Mouse (Mus musculus): ENCODE data around the gene B230118H07Rik.
A peak's percentile ranks its signal among the peaks of the same experiment; 100 is the strongest.

DNA sequence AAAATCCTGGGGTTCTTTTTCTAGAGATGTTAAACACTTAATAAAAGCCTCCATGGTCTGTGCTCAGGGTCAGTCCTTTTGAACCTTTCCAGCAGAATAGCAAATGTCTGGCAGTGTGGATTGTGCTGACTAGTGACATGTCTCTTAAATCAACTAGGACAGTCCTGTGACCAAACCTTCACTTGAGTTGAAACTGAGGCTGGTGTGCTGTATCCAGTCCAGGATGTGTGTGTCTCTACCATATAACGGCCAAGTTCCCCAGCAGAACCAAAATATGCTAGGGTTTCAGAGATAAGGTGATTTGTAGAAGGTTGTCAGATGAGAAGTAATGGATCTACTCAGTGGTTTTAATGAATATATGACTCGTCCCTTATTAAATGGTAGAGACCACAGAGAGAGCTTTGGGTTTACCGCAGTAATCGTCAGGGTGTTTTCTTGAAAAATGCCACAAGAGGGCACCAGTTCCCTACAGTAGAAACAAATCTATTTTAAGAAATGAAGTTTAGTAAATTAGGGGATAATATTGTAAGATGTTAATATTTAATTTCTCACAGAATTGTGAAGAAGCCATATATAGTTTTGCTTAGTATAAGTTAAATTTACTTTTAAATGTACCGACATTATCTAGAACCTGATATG is 44.4 kb upstream of the B230118H07Rik start:
- no peak for TF ChIP-seq POLR2A (IDR thresholded peaks at IDR 0.05; ENCODE audit: low read depth, low read length)
- TF ChIP-seq CTCF (conservative IDR thresholded peaks at IDR 0.05; ENCODE audit: insufficient read depth, insufficient read length, low read depth, low read length) = 0 out of 2 replicates have a peak, but pooled peaks have one; percentile 13
